Mouse (Mus musculus): ENCODE measurements around the gene Gm49630. TPM values are rescaled to one million over a fixed set of nuclear protein-coding genes. Genes with fewer than 3 reads are reported as not detected.
"Not testable (repeated sequence)": the region's sequence is repeated elsewhere in the genome, so short reads cannot be mapped to it uniquely, and the experiment has no call there.

The Gm49630 gene
- polyA plus RNA-seq, 1 experiment from 2014 or later = not detected

DNA sequence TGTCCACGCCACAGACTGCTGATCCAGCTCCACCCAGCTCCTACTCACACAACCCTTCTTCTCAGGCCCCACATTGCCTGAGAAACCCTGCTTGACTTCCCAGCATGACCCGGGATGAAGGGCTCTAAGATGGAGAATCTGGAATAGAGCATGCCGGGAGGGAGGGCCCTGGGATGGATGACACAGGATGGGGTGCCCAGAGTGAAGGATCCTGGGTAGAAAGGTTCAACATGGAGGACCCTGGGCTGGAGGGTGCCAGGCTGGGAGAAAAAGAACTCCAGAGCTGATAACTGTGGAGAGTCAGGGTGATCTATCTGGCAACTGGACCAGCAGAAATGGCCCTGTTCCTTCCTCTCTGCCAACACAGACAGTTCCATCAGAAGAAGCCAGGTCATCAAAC lies 6.2 kb downstream of the Gm49630 start:
- ATAC-seq (replicated peaks; ENCODE audit: insufficient number of reproducible peaks, insufficient read depth, low FRiP score, low read depth); H3K27me3 ChIP-seq; H3K4me3 ChIP-seq; H3K27ac ChIP-seq; H3K9me3 ChIP-seq (replicated peaks); H3K4me2 ChIP-seq; H3K36me3 ChIP-seq; H3K4me1 ChIP-seq (replicated peaks); H3K9ac ChIP-seq: not testable (repeated sequence)
- 92% methylated on average over 1 of the region's 3 CpGs for WGBS

- H3K4me2 ChIP-seq; H3K36me3 ChIP-seq; H3K9me3 ChIP-seq (replicated peaks); H3K9ac ChIP-seq; H3K4me1 ChIP-seq (replicated peaks); H3K4me3 ChIP-seq; H3K27ac ChIP-seq; H3K27me3 ChIP-seq: not testable (repeated sequence)
- ATAC-seq (replicated peaks; ENCODE audit: insufficient number of reproducible peaks, insufficient read depth, low FRiP score, low read depth) = peak; percentile 51
- WGBS = 68% methylated on average over 9 of the region's 9 CpGs
Observed at GRCm38 (mm10) chr17:7360749-7361465, 10.9 kb downstream of the Gm49630 start.

DNA sequence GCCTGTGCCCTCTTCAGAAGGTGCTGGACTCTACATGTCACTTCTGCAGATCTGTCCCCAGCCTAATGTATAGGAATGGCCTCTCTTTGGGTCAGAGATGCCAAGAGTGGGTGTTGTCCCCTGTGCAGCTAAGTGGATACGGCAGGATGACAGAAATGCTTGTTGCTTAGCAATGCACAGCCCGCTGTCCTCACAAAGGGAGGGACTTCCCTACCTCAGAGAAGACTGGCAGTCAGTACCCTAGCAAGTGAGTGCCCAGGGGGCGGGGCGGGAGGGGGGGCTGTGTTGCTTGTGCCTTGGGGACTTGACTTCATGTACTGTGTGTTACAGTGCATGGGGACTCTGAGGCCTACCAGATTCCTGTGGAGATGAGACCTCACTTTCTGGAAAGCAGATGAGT lies 12.0 kb downstream of the Gm49630 start:
- WGBS = 83% methylated on average over 4 of the region's 4 CpGs

DNA sequence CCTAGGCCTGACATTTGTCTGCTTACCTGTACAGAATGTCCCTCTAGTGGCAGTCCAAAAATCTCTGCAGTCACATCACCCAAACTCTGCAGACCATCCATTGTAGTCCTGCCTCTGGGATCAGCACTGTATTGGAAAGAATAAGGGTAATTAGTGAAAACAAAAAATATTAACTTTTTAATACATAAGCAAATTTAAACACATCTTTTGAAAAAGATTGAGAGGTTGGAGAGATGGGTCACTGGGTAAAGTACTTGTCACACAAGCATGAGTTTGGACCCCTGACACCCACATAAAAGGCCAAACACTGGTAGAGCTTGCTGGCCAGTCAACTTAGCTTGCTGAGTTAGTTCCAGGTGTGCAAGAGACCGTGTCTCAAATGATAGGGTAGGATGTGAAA lies 19.2 kb downstream of the Gm49630 start, which contains the start of gene Ttll2:
Ttll2 (minus strand) TSS at position 101 of the 400 bp plus-strand sequence.
- 84% methylated on average over 1 of the region's 1 CpGs for WGBS
- not testable (repeated sequence) for H3K9ac ChIP-seq; H3K4me3 ChIP-seq; H3K4me1 ChIP-seq (replicated peaks); H3K27ac ChIP-seq; H3K4me2 ChIP-seq; H3K36me3 ChIP-seq; H3K27me3 ChIP-seq; ATAC-seq (replicated peaks; ENCODE audit: insufficient number of reproducible peaks, insufficient read depth, low FRiP score, low read depth); H3K9me3 ChIP-seq (replicated peaks)

More for the DNA sequence above, 12.0 kb downstream of the Gm49630 start:
- not testable (repeated sequence) for H3K4me3 ChIP-seq; ATAC-seq (replicated peaks; ENCODE audit: insufficient number of reproducible peaks, insufficient read depth, low FRiP score, low read depth); H3K27me3 ChIP-seq; H3K36me3 ChIP-seq; H3K4me1 ChIP-seq (replicated peaks); H3K27ac ChIP-seq; H3K9ac ChIP-seq; H3K9me3 ChIP-seq (replicated peaks); H3K4me2 ChIP-seq

GRCm38 (mm10) chr17:7348765-7349164 lies 23.0 kb downstream of the Gm49630 start:
- H3K9ac ChIP-seq; ATAC-seq (replicated peaks; ENCODE audit: insufficient number of reproducible peaks, insufficient read depth, low FRiP score, low read depth); H3K4me1 ChIP-seq (replicated peaks); H3K4me3 ChIP-seq; H3K36me3 ChIP-seq; H3K27me3 ChIP-seq; H3K9me3 ChIP-seq (replicated peaks); H3K27ac ChIP-seq; H3K4me2 ChIP-seq: not testable (repeated sequence)
- 66% methylated on average over 2 of the region's 3 CpGs for WGBS

- peak; percentile 32; the same call in 1 of the 2 replicates for ATAC-seq (replicated peaks; ENCODE audit: insufficient number of reproducible peaks, insufficient read depth, low FRiP score, low read depth)
- not testable (repeated sequence) for H3K4me3 ChIP-seq; H3K36me3 ChIP-seq; H3K27me3 ChIP-seq; H3K4me2 ChIP-seq; H3K27ac ChIP-seq; H3K9me3 ChIP-seq (replicated peaks); H3K4me1 ChIP-seq (replicated peaks); H3K9ac ChIP-seq
- WGBS = 42% methylated on average over 9 of the region's 9 CpGs
Observed at GRCm38 (mm10) chr17:7337381-7337780, 34.4 kb downstream of the Gm49630 start.

- not testable (repeated sequence) for H3K4me2 ChIP-seq; H3K27ac ChIP-seq; H3K4me1 ChIP-seq (replicated peaks); H3K36me3 ChIP-seq; H3K9ac ChIP-seq; ATAC-seq (replicated peaks; ENCODE audit: insufficient number of reproducible peaks, insufficient read depth, low FRiP score, low read depth); H3K27me3 ChIP-seq; H3K9me3 ChIP-seq (replicated peaks); H3K4me3 ChIP-seq
- WGBS = 56% methylated on average over 3 of the region's 5 CpGs
Observed at GRCm38 (mm10) chr17:7332745-7333144, 39.0 kb downstream of the Gm49630 start.

DNA sequence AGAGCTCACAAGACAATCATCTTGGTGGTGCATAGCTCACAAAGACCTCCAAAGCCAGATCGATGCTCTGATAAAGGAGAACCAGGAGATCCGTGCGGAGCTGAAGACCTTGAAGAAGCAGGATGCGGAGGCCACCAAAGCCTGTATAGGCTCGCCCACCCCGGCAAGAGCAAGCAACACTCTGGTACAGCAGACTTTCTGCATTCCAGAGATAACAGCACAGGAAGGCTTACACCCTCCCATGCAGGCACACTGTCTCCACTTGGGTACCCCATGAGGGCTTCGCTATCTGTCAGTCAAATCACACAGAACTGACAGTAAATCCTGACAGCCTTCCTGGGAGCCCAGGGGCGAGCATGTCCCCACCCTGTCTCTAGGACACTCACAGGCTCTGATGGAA lies 45.4 kb downstream of the Gm49630 start:
- not testable (repeated sequence) for ATAC-seq (replicated peaks; ENCODE audit: insufficient number of reproducible peaks, insufficient read depth, low FRiP score, low read depth); H3K4me3 ChIP-seq
- WGBS = 28% methylated on average over 7 of the region's 8 CpGs

DNA sequence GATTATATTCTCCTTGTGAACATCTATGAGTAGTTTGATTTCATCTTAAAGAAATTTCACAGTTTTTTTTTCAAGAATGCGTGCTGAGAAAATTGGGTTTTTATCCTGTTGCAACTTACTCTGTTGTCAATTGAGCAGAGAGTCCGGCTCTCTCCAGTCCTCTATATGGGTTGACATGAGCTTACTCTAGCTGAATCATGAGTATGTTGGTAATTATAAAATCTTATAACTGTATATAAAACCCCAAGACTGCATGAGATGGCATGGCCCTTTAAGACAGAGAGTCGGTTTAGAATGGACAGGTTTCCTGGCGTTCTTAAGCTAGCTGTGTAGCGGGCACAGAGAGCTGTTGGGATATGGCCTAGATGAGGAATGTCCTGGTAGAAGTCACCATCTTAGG lies 47.4 kb downstream of the Gm49630 start, which contains the start of gene Tcp10a:
Tcp10a (plus strand) TSS at position 301 of the 400 bp plus-strand sequence.
- H3K9ac ChIP-seq; H3K4me3 ChIP-seq; H3K9me3 ChIP-seq (replicated peaks); ATAC-seq (replicated peaks; ENCODE audit: insufficient number of reproducible peaks, insufficient read depth, low FRiP score, low read depth); H3K4me2 ChIP-seq; H3K27ac ChIP-seq; H3K4me1 ChIP-seq (replicated peaks); H3K27me3 ChIP-seq; H3K36me3 ChIP-seq: not testable (repeated sequence)
- 90% methylated on average over 4 of the region's 5 CpGs for WGBS

More for the DNA sequence above, 45.4 kb downstream of the Gm49630 start:
- H3K27ac ChIP-seq; H3K4me1 ChIP-seq (replicated peaks); H3K27me3 ChIP-seq; H3K36me3 ChIP-seq; H3K9me3 ChIP-seq (replicated peaks); H3K4me2 ChIP-seq; H3K9ac ChIP-seq: not testable (repeated sequence)

GRCm38 (mm10) chr17:7319789-7320188 lies 52.0 kb downstream of the Gm49630 start:
- not testable (repeated sequence) for H3K27ac ChIP-seq; H3K9ac ChIP-seq; H3K9me3 ChIP-seq (replicated peaks); H3K27me3 ChIP-seq; H3K36me3 ChIP-seq; ATAC-seq (replicated peaks; ENCODE audit: insufficient number of reproducible peaks, insufficient read depth, low FRiP score, low read depth); H3K4me2 ChIP-seq; H3K4me3 ChIP-seq; H3K4me1 ChIP-seq (replicated peaks)
- WGBS = 67% methylated on average over 6 of the region's 6 CpGs

DNA sequence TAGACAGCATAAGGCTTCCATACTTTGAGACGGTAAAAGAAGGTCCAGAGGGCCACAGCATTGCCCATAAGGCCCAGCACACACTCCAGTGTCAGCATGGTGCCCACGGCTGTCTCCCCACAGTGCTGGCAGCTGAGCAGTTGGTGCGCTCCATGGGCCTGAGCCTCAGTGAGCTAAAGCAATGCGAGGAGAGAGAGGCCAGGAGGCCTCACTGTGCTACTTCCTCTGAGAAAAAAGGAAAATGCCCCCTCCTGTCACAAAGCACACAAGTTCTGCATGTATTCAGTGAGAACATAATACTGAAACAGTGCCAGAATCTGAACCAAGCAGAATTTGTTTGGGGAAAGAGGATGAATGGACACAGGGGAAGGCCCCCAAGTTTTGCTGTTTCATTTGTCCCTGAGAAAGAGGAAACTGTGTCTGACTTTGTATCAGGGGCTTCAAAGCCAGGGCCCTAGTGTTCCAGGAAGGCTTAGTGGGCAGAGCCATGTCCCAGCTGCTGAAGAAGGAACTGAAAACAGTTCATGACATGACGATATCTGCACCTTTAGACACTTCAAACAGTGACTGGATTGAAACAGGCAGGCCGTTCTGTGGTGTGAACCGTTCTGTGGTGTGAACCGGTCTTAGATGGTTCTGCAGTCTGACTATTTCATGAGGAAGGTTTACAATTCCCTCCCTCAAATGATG lies 55.9 kb downstream of the Gm49630 start:
- H3K4me2 ChIP-seq; H3K27ac ChIP-seq; H3K9me3 ChIP-seq (replicated peaks); H3K9ac ChIP-seq; H3K27me3 ChIP-seq; ATAC-seq (replicated peaks; ENCODE audit: insufficient number of reproducible peaks, insufficient read depth, low FRiP score, low read depth); H3K36me3 ChIP-seq; H3K4me1 ChIP-seq (replicated peaks); H3K4me3 ChIP-seq: not testable (repeated sequence)
- 65% methylated on average over 7 of the region's 8 CpGs for WGBS

Data from heart, embryonic 15.5 days (tissue).